In genomic region chr3:120473645-120474038, GRCm38 (mm10) we compare ENCODE assay signal across 8 mouse cellular contexts.
DNase-seq lines count a peak whose midpoint lies in the region; ATAC-seq lines count a peak whose summit lies in the region.

No protein-coding gene starts in this region.

- DNase-seq in neural tube, embryonic 11.5 days (ENCODE audit: low spot score) = peak; percentile 13
- DNase-seq in neural tube, embryonic 10.5 days (ENCODE audit: extremely low spot score, low spot score) = no peak
- peak; percentile 16 to 47 for DNase-seq in cerebellum, postnatal 36 days
- peak; percentile 36 to 45 for DNase-seq in layer of hippocampus, adult 8-10 months (ENCODE audit: low spot score in 2 of 2)
- peak; percentile 68 for DNase-seq in telencephalon, adult 2 months (ENCODE audit: low read depth, low spot score)
- no peak for DNase-seq in spleen, adult 18-20 months

- H3K4me2 ChIP-seq in neural tube, embryonic 11.5 days (ENCODE audit: low read depth) = no peak overlapping the region
- no peak overlapping the region for H3K4me2 ChIP-seq in heart, embryonic 15.5 days
- H3K4me2 ChIP-seq in midbrain, embryonic 13.5 days (replicated peaks) = no peak overlapping the region

- H3K4me3 ChIP-seq in neural tube, embryonic 11.5 days (ENCODE audit: low read depth, low read length) = no peak overlapping the region
- H3K4me3 ChIP-seq in heart, embryonic 15.5 days = no peak overlapping the region
- no peak overlapping the region for H3K4me3 ChIP-seq in midbrain, embryonic 13.5 days (replicated peaks)

- ATAC-seq in neural tube, embryonic 11.5 days (ENCODE audit: insufficient read depth, low FRiP score, low TSS enrichment) = no peak
- ATAC-seq in heart, embryonic 15.5 days (replicated peaks; ENCODE audit: insufficient number of reproducible peaks, insufficient read depth, low FRiP score, low read depth) = peak; percentile 77
- ATAC-seq in midbrain, embryonic 13.5 days = peak; percentile 71

- H3K27ac ChIP-seq in neural tube, embryonic 11.5 days (ENCODE audit: low read depth, low read length) = no peak overlapping the region
- H3K27ac ChIP-seq in heart, embryonic 15.5 days = no peak overlapping the region
- H3K27ac ChIP-seq in midbrain, embryonic 13.5 days = peak overlapping the region; percentile 79

- H3K4me1 ChIP-seq in neural tube, embryonic 11.5 days (ENCODE audit: control insufficient read depth, insufficient read depth, low read length) = no peaks in the 10 kb centered on the region
- peaks cover 3% of the 10 kb centered on the region; the same call in 1 of the 2 replicates for H3K4me1 ChIP-seq in heart, embryonic 15.5 days (replicated peaks)
- peaks cover 22% of the 10 kb centered on the region for H3K4me1 ChIP-seq in midbrain, embryonic 13.5 days (replicated peaks)

- H3K9ac ChIP-seq in neural tube, embryonic 11.5 days (ENCODE audit: low read length) = no peak overlapping the region
- H3K9ac ChIP-seq in heart, embryonic 15.5 days = no peak overlapping the region
- H3K9ac ChIP-seq in midbrain, embryonic 13.5 days (replicated peaks) = no peak overlapping the region

- WGBS in neural tube, embryonic 11.5 days = 90% methylated on average over 2 of the region's 2 CpGs
- WGBS in heart, embryonic 15.5 days = 34% methylated on average over 2 of the region's 2 CpGs
- WGBS in midbrain, embryonic 13.5 days = 45% methylated on average over 2 of the region's 2 CpGs

- H3K27me3 ChIP-seq in neural tube, embryonic 11.5 days (ENCODE audit: control insufficient read depth, insufficient read depth, low read length) = no peaks in the 10 kb centered on the region
- H3K27me3 ChIP-seq in heart, embryonic 15.5 days = no peaks in the 10 kb centered on the region
- no peaks in the 10 kb centered on the region for H3K27me3 ChIP-seq in midbrain, embryonic 13.5 days

- no peaks in the 10 kb centered on the region for H3K9me3 ChIP-seq in neural tube, embryonic 11.5 days (ENCODE audit: control insufficient read depth, low read length)
- H3K9me3 ChIP-seq in heart, embryonic 15.5 days (replicated peaks) = no peaks in the 10 kb centered on the region
- H3K9me3 ChIP-seq in midbrain, embryonic 13.5 days = no peaks in the 10 kb centered on the region

- H3K36me3 ChIP-seq in neural tube, embryonic 11.5 days (ENCODE audit: control insufficient read depth, insufficient read depth, low read length) = no peaks in the 10 kb centered on the region
- no peaks in the 10 kb centered on the region for H3K36me3 ChIP-seq in heart, embryonic 15.5 days
- no peaks in the 10 kb centered on the region for H3K36me3 ChIP-seq in midbrain, embryonic 13.5 days

Comparison
In these comparisons a context has a peak if more than half of its experiments do, and no peak if none do; other contexts are left out.
1. DNase-seq: peak in neural tube, embryonic 11.5 days (single experiment), cerebellum, postnatal 36 days (2 of 2), layer of hippocampus, adult 8-10 months (2 of 2) and telencephalon, adult 2 months (single experiment); none in neural tube, embryonic 10.5 days (single experiment) and spleen, adult 18-20 months (0 of 2).